11 mouse cellular contexts compared by ENCODE assay signal in genomic region chr6:141372697-141373096, GRCm38 (mm10).
DNase-seq lines count a peak whose midpoint lies in the region; ATAC-seq and TF ChIP-seq lines count a peak whose summit lies in the region.
"Had no signal": no experiment of that assay in that cellular context is flagged by ENCODE, and none has a peak within 500 bp of the region (broad histone marks: within the 10 kb centered on the region; RNA-seq: fewer than 3 reads in every experiment).

No protein-coding gene starts in this region.

- H3K9ac ChIP-seq in forebrain, embryonic 13.5 days, result no peak overlapping the region
- H3K9ac ChIP-seq in lung, embryonic 14.5 days, result no peak overlapping the region
- H3K9ac ChIP-seq in lung, postnatal 0 days (replicated peaks; ENCODE audit: low read depth), result no peak overlapping the region
- H3K9ac ChIP-seq: neural tube, embryonic 12.5 days; stomach, embryonic 15.5 days had no signal

- 53% methylated on average over 2 of the region's 2 CpGs for WGBS in forebrain, embryonic 13.5 days
- 51% methylated on average over 2 of the region's 2 CpGs for WGBS in forebrain, embryonic 10.5 days
- WGBS in lung, embryonic 14.5 days, result 65% methylated on average over 2 of the region's 2 CpGs
- WGBS in lung, postnatal 0 days, result 59% methylated on average over 2 of the region's 2 CpGs
- 50% methylated on average over 2 of the region's 2 CpGs for WGBS in limb, embryonic 10.5 days

- H3K36me3 ChIP-seq in forebrain, embryonic 13.5 days (ENCODE audit: poor library complexity, severe bottlenecking), result no peaks in the 10 kb centered on the region
- no peaks in the 10 kb centered on the region for H3K36me3 ChIP-seq in forebrain, embryonic 10.5 days (replicated peaks)
- no peaks in the 10 kb centered on the region for H3K36me3 ChIP-seq in lung, embryonic 14.5 days (ENCODE audit: insufficient read depth)
- no peaks in the 10 kb centered on the region for H3K36me3 ChIP-seq in lung, postnatal 0 days (ENCODE audit: insufficient read depth, low read length)
- no peaks in the 10 kb centered on the region for H3K36me3 ChIP-seq in limb, embryonic 10.5 days
- H3K36me3 ChIP-seq: heart, embryonic 10.5 days; neural tube, embryonic 12.5 days; stomach, embryonic 15.5 days had no signal

- no peaks in the 10 kb centered on the region for H3K27me3 ChIP-seq in forebrain, embryonic 13.5 days
- no peaks in the 10 kb centered on the region for H3K27me3 ChIP-seq in forebrain, embryonic 10.5 days (ENCODE audit: poor library complexity, severe bottlenecking)
- H3K27me3 ChIP-seq in lung, embryonic 14.5 days (ENCODE audit: insufficient read depth, low read length), result no peaks in the 10 kb centered on the region
- H3K27me3 ChIP-seq in lung, postnatal 0 days (replicated peaks; ENCODE audit: insufficient read depth, low read length), result no peaks in the 10 kb centered on the region
- no peaks in the 10 kb centered on the region for H3K27me3 ChIP-seq in limb, embryonic 10.5 days (ENCODE audit: low read depth, poor library complexity, severe bottlenecking)
- H3K27me3 ChIP-seq: neural tube, embryonic 12.5 days; stomach, embryonic 15.5 days had no signal

- TF ChIP-seq CTCF in lung, embryonic 14.5 days (IDR thresholded peaks at IDR 0.05; ENCODE audit: low read depth), result peak; percentile 51
- peak; percentile 61 for TF ChIP-seq CTCF in lung, postnatal 0 days (IDR thresholded peaks at IDR 0.05)

- no peak overlapping the region for H3K27ac ChIP-seq in forebrain, embryonic 13.5 days
- no peak overlapping the region for H3K27ac ChIP-seq in forebrain, embryonic 10.5 days
- H3K27ac ChIP-seq in lung, embryonic 14.5 days (ENCODE audit: low read depth), result no peak overlapping the region
- H3K27ac ChIP-seq in lung, postnatal 0 days (ENCODE audit: low read length), result no peak overlapping the region
- no peak overlapping the region for H3K27ac ChIP-seq in limb, embryonic 10.5 days
- H3K27ac ChIP-seq: heart, embryonic 10.5 days; neural tube, embryonic 12.5 days; stomach, embryonic 15.5 days had no signal

- DNase-seq in forebrain, embryonic 10.5 days (ENCODE audit: extremely low spot score, low spot score), result no peak
- DNase-seq in lung, embryonic 14.5 days, result peak; percentile 57
- no peak for DNase-seq in lung, postnatal 4 days
- DNase-seq in ZHBTc4 (ENCODE audit: low read depth, low spot score), result peak; percentile 37
- no peak for DNase-seq in lung, postnatal 0 days (ENCODE audit: low spot score)
- no peak for DNase-seq in limb, embryonic 10.5 days (ENCODE audit: low spot score)
- no peak for DNase-seq in thymus, adult 18-20 months

- H3K4me1 ChIP-seq in forebrain, embryonic 13.5 days, result no peaks in the 10 kb centered on the region
- H3K4me1 ChIP-seq in forebrain, embryonic 10.5 days, result no peaks in the 10 kb centered on the region
- no peaks in the 10 kb centered on the region for H3K4me1 ChIP-seq in lung, embryonic 14.5 days (ENCODE audit: insufficient read depth)
- H3K4me1 ChIP-seq in lung, postnatal 0 days (ENCODE audit: insufficient read depth, low read depth, low read length), result no peaks in the 10 kb centered on the region
- no peaks in the 10 kb centered on the region for H3K4me1 ChIP-seq in limb, embryonic 10.5 days
- H3K4me1 ChIP-seq: neural tube, embryonic 12.5 days; stomach, embryonic 15.5 days had no signal

- H3K9me3 ChIP-seq in forebrain, embryonic 13.5 days (replicated peaks), result no peaks in the 10 kb centered on the region
- H3K9me3 ChIP-seq in forebrain, embryonic 10.5 days, result no peaks in the 10 kb centered on the region
- H3K9me3 ChIP-seq in lung, embryonic 14.5 days (ENCODE audit: low read depth, low read length), result no peaks in the 10 kb centered on the region
- no peaks in the 10 kb centered on the region for H3K9me3 ChIP-seq in lung, postnatal 0 days (ENCODE audit: low read length)
- H3K9me3 ChIP-seq in limb, embryonic 10.5 days (replicated peaks), result no peaks in the 10 kb centered on the region
- H3K9me3 ChIP-seq: heart, embryonic 10.5 days; neural tube, embryonic 12.5 days; stomach, embryonic 15.5 days had no signal

- H3K4me2 ChIP-seq in forebrain, embryonic 13.5 days, result no peak overlapping the region
- no peak overlapping the region for H3K4me2 ChIP-seq in lung, embryonic 14.5 days
- no peak overlapping the region for H3K4me2 ChIP-seq in lung, postnatal 0 days (replicated peaks; ENCODE audit: low read depth, low read length)
- H3K4me2 ChIP-seq: neural tube, embryonic 12.5 days; stomach, embryonic 15.5 days had no signal

- ATAC-seq in forebrain, embryonic 13.5 days, result peak; percentile 62; the same call in 1 of the 2 replicates
- ATAC-seq in lung, embryonic 14.5 days (ENCODE audit: insufficient read depth), result no peak; the same call in 1 of the 2 replicates
- no peak for ATAC-seq in lung, postnatal 0 days

- no peak for TF ChIP-seq EP300 in lung, postnatal 0 days (IDR thresholded peaks at IDR 0.05)

- no peak overlapping the region for H3K4me3 ChIP-seq in forebrain, embryonic 13.5 days
- no peak overlapping the region for H3K4me3 ChIP-seq in forebrain, embryonic 10.5 days
- no peak overlapping the region for H3K4me3 ChIP-seq in lung, embryonic 14.5 days (ENCODE audit: low read depth, low read length)
- no peak overlapping the region for H3K4me3 ChIP-seq in lung, postnatal 0 days (ENCODE audit: low read depth, low read length)
- H3K4me3 ChIP-seq in limb, embryonic 10.5 days, result no peak overlapping the region
- H3K4me3 ChIP-seq: heart, embryonic 10.5 days; neural tube, embryonic 12.5 days; stomach, embryonic 15.5 days had no signal

Comparison
In these comparisons a context has a peak if more than half of its experiments do, and no peak if none do; other contexts are left out.
1. DNase-seq: peak in lung, embryonic 14.5 days (single experiment) and ZHBTc4 (single experiment); none in forebrain, embryonic 10.5 days (single experiment), lung, postnatal 4 days (0 of 2), lung, postnatal 0 days (single experiment), limb, embryonic 10.5 days (single experiment) and thymus, adult 18-20 months (0 of 2).